Mouse (Mus musculus): ENCODE data around the gene Nlrp9a.
"Not testable (repeated sequence)": the region's sequence is repeated elsewhere in the genome, so short reads cannot be mapped to it uniquely, and the experiment has no call there.

The Nlrp9a gene

GRCm38 (mm10) chr7:26534723-26535122, at the start of gene Nlrp9a:
Gene Nlrp9a, plus strand, starts transcription at chr7:26535023.
- DNase-seq (ENCODE audit: low read depth in 1 of 2, low spot score in 2 of 2) = not testable (repeated sequence)

- DNase-seq (ENCODE audit: low read depth in 1 of 2, low spot score in 2 of 2) = not testable (repeated sequence)
These were observed 45.3 kb upstream of the Nlrp9a start for GRCm38 (mm10) chr7:26489514-26489913.

DNA sequence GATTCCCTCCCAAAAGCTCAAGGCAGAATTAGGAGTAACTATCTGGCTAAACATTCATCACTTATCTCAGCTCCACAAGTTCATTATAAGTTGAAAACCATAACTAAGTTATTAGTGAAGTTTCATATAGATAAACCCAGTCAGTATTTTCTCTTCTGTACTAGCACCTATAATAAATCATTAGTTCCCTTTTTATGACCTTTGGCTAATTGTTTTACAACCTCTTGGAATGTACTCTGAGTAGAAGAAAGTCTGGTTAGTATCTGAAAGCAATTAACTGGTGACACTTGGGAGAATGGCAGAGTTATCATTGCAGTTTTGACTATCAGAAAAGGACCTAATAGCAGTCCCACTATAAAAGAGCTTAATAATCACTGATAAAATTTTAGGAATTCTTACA, 54.3 kb downstream of the Nlrp9a start:
- DNase-seq (ENCODE audit: low read depth in 1 of 2, low spot score in 2 of 2) = no peak

DNA sequence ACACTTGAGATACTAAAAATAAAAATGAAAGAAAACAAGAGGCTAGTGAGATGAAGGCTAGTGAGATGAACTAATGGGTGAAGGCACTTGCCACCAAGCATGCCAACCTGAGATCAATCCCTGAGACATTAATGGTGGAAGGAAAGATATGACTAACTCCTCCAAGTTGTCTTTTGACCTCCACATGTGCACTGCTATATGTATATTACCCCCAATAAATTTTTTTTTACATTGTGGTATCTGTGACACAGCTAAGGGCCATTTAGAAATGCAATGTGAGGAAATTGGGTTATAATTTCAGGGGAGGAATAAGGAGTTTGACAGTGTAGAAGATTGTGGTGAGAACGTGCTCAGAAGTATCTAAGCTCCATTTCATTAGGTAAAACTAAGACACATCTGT, 55.0 kb downstream of the Nlrp9a start:
- no peak for DNase-seq (ENCODE audit: low read depth in 1 of 2, low spot score in 2 of 2)

GRCm38 (mm10) chr7:26618364-26618763, 83.5 kb downstream of the Nlrp9a start, which contains the start of gene Vmn1r185:
Gene Vmn1r185, minus strand, starts transcription at chr7:26618464.
- not testable (repeated sequence) for DNase-seq (ENCODE audit: low read depth in 1 of 2, low spot score in 2 of 2)
